Mouse (Mus musculus): ENCODE measurements around the gene Ell. TPM values are rescaled to one million over a fixed set of nuclear protein-coding genes. Genes with fewer than 3 reads are reported as not detected.

Ell gene
- total RNA-seq, 1 experiment from 2014 or later = 9.2 TPM

DNA sequence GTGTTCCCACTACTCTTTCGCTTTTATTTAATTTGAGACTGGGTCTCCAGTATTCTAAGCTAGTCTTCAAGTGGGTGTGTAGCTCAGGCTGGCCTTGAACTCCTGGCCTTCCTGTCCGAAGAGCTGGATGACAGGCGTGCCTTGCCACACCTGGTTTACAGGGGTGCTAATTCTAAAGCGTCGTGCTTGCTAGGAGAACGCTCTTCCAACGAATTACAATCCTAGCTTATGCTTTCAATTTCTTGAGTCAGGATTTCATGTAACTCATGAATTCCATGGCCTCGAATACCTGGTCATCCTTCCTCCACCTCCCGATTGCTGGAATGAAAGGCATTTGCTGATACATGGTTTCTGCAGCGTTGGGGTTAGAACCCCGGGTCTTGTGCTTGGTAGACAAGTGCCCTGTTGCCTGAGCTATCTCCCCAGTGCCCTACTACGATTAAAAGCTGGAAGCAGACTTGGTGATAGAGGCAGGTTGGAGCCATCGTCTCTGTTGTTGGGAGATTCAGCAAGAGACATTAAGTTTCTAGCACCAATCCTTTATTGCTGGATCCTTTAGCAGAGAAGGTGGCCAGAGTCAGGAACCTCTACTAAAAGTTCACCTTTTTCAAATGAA lies 11.0 kb upstream of the Ell start:
- ATAC-seq (replicated peaks in 1 of 2; ENCODE audit: insufficient read depth in 1 of 2, low FRiP score in 2 of 2, low TSS enrichment in 1 of 2, low read depth in 1 of 2, poor library complexity in 2 of 2, severe bottlenecking in 2 of 2) = no peak

DNA sequence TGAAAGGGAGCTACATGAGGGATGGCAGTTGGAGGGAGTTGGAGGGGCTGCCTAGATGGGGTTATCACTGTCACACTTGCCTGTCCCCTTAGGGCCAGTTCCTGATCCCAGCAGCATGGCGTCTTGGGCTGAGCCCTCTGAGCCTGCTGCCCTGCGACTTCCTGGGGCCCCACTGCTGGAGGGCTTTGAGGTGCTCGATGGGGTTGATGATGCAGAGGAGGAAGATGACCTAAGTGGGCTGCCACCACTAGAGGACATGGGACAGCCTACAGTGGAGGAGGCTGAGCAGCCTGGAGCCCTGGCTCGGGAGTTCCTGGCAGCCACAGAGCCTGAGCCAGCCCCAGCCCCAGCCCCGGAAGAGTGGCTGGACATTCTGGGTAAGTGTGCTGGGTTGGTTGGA lies 10.0 kb upstream of the Ell start:
- no peak for ATAC-seq (replicated peaks in 1 of 2; ENCODE audit: insufficient read depth in 1 of 2, low FRiP score in 2 of 2, low TSS enrichment in 1 of 2, low read depth in 1 of 2, poor library complexity in 2 of 2, severe bottlenecking in 2 of 2)

DNA sequence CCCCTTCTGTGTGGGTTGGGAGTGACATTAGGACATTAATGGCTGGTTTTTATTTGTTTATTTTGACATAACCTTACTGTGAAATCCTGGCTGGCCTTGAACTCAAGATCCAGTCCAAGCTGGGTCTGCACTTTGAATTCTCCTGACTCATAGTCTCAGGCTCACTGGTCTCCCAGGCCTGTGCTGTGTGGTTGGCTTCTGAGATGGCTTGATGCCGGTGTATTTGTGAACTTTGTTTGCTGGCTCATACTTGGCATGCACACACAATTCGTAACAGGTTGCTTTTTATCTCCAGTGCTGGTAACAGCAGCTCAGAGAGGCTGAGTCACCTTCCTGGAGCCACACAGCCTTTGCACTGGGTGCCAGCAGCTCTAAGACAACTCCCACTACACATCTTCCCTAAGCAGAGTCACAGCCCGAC lies 9.5 kb upstream of the Ell start:
- ATAC-seq (replicated peaks in 1 of 2; ENCODE audit: insufficient read depth in 1 of 2, low FRiP score in 2 of 2, low TSS enrichment in 1 of 2, low read depth in 1 of 2, poor library complexity in 2 of 2, severe bottlenecking in 2 of 2) = no peak

DNA sequence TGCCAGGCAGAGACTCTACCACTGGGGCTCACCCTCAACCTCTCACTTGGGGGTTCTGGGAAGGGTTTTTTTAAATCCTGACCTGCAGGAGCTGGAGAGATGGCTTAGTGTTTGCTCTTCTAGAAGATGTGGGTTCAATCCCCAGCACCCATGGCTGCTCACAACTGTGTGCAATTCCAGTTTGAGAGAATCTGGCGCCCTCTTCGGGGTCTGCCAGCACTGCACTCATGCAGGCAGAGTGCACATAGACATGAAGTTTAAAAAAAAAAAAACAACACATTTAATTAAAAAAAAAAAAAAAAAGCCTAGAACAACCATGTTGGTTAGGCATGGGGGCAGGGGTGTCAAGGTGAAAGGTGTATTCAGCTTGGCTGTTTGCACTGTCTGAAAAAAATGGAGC lies 8.9 kb upstream of the Ell start:
- ATAC-seq (replicated peaks in 1 of 2; ENCODE audit: insufficient read depth in 1 of 2, low FRiP score in 2 of 2, low TSS enrichment in 1 of 2, low read depth in 1 of 2, poor library complexity in 2 of 2, severe bottlenecking in 2 of 2) = no peak

DNA sequence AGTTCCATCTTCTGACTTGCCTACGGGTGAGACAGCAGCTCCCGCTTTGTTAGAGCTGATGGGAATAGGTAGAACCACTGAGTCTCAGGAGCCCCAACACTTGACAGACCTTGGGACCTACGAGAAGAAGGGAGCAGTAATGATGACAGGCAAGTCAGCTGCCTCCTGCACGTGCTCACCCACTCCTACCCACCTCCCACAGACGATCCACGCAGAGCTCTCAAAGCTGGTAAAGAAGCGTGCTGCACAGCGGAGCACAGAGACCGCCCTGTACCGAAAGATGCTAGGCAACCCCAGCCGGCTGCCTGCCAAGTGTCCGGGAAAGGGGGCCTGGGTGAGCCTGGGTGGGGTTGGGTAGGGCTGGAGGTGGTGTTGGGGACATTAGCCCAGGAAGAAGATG lies 5.0 kb upstream of the Ell start:
- ATAC-seq (replicated peaks in 1 of 2; ENCODE audit: insufficient read depth in 1 of 2, low FRiP score in 2 of 2, low TSS enrichment in 1 of 2, low read depth in 1 of 2, poor library complexity in 2 of 2, severe bottlenecking in 2 of 2) = no peak

DNA sequence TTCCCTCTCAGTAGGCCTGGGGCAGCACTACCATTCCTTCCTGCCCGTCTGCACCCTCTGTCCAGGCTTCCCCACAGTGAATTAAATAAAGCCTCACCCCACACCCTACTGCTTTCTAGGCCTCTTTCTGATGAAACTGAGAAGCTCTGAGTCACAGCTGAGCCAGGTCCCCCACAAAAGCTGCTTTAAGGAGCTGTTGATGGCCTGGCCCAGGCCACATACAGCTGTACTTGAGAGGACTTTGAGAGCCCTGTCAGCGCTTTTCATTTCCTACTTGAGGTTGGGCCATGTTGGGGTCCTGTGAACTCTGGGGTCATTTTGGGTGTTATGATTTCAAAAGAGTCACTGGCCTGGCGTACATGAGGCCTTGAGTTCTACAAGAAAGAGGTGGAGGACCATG lies 4.0 kb upstream of the Ell start:
- no peak for ATAC-seq (replicated peaks in 1 of 2; ENCODE audit: insufficient read depth in 1 of 2, low FRiP score in 2 of 2, low TSS enrichment in 1 of 2, low read depth in 1 of 2, poor library complexity in 2 of 2, severe bottlenecking in 2 of 2)

DNA sequence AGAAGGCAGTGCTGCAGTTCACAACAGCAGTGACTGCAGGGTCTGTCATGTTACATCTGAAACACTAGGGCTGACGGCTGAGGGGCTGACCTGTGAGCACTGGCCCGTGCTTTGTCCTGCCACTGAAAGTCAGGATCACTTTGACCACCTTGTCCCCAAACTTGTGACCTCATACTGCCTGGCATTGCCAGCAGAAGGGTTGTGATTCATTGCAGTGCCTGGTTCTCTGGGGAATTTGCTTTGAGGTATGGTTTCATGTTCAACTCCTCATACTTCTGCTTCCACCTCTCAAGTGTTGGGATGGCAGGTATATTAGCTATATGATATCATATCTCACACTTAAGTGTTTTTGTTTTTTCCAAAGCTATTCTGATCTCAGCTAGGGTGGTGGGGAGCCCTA lies 3.6 kb upstream of the Ell start:
- no peak for ATAC-seq (replicated peaks in 1 of 2; ENCODE audit: insufficient read depth in 1 of 2, low FRiP score in 2 of 2, low TSS enrichment in 1 of 2, low read depth in 1 of 2, poor library complexity in 2 of 2, severe bottlenecking in 2 of 2)

DNA sequence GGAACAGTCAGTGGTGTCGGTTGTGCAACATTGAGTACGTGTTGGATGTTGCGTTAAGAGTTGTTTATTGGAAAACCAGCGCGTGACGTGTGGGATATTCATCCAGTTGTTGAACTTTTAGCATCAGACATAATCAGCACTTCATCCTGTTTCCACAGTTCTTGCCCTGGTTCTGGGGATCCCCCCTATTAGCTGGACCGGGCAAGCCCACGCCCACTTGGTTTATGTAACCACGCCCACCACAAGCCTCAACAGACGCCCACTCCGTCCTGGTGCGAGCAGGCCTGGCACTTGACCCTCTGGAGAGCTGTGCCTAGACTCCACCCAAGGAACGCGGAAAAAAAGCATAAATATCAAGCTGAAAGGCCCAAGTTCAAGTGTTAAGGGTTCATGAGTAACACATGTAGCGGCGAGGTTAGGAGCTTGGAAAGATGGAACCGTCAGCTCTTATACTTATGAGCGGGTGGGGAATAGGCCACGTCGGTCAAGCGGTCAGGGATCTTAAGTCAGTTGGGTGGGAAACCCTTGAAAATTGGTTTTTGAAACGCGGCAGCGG lies 1.2 kb upstream of the Ell start:
- ATAC-seq (replicated peaks in 1 of 2; ENCODE audit: insufficient read depth in 1 of 2, low FRiP score in 2 of 2, low TSS enrichment in 1 of 2, low read depth in 1 of 2, poor library complexity in 2 of 2, severe bottlenecking in 2 of 2) = peak; percentile 6 to 22; a peak in 2 of 4 replicates

DNA sequence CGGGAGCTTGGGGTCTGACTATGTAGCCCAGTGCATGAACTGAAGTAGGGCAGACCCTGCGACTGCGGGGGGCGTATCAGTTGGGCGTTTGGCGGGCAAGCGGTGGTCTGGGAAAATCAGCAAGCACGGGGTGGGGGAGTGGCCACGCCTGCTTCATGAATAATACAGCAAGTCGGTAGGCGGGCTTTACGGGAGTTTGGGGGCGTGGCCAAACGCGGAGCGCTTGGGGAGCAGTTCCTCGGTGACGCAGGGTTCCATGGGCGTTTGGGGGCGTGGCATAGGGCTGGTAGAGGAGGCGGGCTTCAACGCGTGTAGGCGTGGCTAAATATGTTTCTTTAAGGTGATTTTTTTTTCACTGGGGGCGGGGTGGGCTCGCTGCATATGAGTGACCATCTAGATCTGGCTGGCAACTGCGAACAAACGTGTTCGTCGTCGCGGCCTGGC lies 602 bp upstream of the Ell start:
- peak; percentile 75 to 80 for ATAC-seq (replicated peaks in 1 of 2; ENCODE audit: insufficient read depth in 1 of 2, low FRiP score in 2 of 2, low TSS enrichment in 1 of 2, low read depth in 1 of 2, poor library complexity in 2 of 2, severe bottlenecking in 2 of 2)

DNA sequence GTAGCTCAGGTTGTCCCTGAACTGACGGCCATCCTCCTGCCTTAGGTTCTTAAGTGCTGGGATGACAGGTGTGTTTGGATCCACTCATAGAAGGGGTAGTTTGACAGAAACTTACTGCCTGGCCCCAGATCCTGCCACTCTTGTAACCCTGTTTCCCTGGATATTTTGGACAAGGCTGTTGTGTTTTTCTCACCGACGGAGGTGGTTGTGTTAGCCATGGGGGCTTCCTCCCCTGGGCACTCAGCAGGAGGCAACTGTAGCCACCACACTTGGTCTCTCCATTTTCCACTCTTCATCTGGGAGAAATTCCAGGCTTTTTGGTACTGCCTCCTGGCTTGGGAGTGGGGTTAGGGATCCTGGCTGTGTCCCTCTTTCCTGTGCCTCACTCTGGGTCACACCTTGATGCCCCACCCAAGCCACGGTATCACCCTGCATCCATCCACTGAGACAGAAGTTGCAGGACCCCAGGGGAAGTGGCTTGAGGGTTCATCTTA lies 803 bp downstream of the Ell start:
- ATAC-seq (replicated peaks in 1 of 2; ENCODE audit: insufficient read depth in 1 of 2, low FRiP score in 2 of 2, low TSS enrichment in 1 of 2, low read depth in 1 of 2, poor library complexity in 2 of 2, severe bottlenecking in 2 of 2) = no peak

DNA sequence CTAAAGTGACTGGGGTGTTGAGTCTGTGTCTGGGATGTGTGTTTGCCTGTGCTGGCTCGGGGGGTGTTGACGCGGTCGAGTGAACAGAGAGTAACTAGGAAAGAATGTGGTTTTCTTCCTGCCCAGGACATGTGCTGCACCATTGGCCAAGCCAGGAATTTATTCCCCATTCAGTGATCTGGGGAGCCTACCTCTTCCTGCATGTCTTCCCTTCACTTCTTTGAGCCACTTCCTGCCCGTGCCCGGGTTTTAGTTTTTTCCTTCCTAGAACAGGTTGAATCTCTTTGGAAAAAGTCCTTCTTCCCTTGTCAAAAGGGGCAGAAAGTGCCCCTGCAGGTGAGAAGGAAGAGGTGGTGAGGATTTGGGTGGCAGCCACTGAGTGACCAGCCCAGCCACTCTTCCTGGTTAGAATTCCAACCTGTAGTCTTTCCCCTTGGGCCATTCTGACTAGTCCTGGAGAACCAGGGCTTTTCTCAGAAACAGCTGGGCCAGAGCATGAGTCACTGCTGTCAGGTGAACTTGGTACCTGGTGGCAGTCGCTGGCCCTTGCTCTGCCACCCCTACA lies 1.3 kb downstream of the Ell start:
- ATAC-seq (replicated peaks in 1 of 2; ENCODE audit: insufficient read depth in 1 of 2, low FRiP score in 2 of 2, low TSS enrichment in 1 of 2, low read depth in 1 of 2, poor library complexity in 2 of 2, severe bottlenecking in 2 of 2) = no peak

DNA sequence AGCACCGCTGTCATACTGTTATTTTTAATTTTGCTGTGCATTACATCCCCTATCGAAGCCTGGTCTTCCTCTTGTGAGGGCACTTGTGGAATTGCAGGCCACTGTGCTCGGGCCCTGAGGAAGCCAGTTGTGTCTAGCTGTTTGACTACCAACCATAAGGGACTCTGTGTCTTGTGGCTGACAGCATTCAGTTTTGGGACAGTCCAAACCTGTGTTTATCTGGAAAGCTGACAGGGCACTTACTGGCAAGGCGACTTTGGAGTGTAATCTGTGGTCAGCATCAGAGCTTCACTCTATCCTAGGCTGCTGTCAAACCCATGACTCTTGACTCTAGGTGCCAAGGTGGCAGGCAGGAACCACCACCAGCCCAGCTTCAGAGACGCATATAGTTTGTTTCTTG lies 1.8 kb downstream of the Ell start:
- no peak for ATAC-seq (replicated peaks in 1 of 2; ENCODE audit: insufficient read depth in 1 of 2, low FRiP score in 2 of 2, low TSS enrichment in 1 of 2, low read depth in 1 of 2, poor library complexity in 2 of 2, severe bottlenecking in 2 of 2)

DNA sequence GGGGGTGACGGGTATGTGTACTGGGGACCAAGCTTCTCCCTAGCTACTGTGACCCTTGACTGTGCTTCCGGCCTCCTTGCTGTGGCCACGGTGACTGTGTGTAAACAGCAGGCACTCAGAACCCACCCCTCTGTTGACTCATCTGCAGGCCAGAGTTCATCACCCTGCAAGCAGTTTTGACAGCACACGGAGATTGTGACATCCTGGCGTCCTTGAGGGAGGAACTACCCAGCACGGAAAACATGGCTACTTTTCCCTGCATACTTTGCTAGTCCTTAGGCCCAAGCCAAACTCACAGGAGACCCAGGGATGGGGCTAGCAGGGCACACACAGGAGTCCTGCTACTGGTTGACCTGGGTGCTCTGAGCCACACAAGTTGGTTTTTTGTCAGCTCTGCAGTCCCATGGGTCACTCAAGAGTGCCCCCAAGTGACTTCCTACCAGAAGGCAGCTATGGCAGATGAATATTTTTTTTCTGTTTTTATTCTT lies 5.0 kb downstream of the Ell start:
- peak; percentile 12 to 34; a peak in 2 of 4 replicates for ATAC-seq (replicated peaks in 1 of 2; ENCODE audit: insufficient read depth in 1 of 2, low FRiP score in 2 of 2, low TSS enrichment in 1 of 2, low read depth in 1 of 2, poor library complexity in 2 of 2, severe bottlenecking in 2 of 2)

DNA sequence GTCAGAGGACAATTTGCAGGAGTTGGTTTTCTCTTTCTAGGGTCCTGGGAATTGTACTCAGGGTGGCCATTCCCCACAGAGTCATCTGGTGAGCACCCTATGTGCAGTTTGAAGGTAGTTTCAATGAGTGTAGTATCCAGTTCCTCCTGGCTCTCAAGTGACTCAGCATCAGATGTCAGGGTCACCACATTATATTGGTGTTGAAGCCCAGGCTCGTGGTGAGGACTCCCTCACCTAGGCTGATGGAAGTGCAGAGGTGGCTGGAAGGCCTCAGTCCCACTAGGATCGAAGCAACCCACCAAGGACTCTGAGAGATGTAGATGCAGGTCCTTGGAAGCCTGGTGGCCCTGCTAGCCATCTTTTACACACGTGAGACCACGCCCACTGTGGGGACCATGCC lies 7.2 kb downstream of the Ell start:
- no peak for ATAC-seq (replicated peaks in 1 of 2; ENCODE audit: insufficient read depth in 1 of 2, low FRiP score in 2 of 2, low TSS enrichment in 1 of 2, low read depth in 1 of 2, poor library complexity in 2 of 2, severe bottlenecking in 2 of 2)

DNA sequence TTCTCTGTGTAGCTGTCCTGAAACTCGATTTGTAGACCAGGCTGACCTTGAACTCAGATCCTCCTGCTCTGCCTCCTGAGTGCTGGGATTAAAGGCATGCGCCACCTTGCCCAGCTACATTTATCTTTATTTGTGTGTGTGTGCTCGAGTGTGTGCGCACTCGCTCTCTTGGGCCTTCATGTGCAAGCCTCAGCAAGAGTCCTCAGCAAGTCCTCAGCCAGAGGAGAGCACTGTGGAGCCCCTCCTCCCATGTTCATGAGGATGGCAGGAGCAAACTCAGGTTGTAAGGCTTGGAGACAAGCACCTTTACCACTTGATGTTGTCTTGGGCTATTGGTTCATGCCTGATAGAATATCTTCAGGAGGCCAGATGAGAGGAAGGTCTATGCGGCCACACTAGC lies 8.5 kb downstream of the Ell start:
- no peak for ATAC-seq (replicated peaks in 1 of 2; ENCODE audit: insufficient read depth in 1 of 2, low FRiP score in 2 of 2, low TSS enrichment in 1 of 2, low read depth in 1 of 2, poor library complexity in 2 of 2, severe bottlenecking in 2 of 2)

DNA sequence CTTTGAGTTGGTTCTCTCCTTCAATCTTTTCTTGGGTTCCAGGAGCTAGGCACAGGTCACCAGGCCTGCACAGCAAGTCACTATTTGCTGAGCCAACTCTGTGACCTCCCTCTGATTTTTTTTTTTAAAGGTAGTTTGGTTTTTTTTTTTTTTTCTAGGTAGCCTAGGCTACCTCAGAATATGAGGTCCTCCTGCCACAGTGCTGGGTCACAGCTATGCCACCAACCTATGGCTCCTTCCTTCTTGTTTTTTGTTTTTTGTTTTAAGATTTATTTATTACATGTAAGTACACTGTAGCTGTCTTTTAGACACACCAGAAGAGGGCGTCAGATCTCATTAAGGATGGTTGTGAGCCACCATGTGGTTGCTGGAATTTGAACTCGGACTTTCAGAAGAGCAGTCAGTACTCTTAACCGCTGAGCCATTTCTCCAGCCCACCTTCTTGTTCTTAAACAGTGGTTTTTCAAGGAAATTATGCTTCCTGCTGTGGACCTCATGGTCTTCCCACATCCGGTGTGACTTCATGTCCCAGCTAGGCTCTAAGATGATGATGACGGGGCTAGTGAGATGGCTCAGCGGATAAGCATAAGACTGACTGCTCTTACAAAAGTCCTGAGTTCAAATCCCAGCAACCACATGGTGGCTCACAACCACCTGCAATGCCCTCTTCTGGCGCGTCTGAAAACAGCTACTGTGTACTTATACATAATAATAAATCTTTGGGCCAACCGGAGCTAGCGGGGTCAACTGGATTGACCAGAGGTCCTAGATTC lies 10.3 kb downstream of the Ell start:
- peak; percentile 55 to 77 for ATAC-seq (replicated peaks in 1 of 2; ENCODE audit: insufficient read depth in 1 of 2, low FRiP score in 2 of 2, low TSS enrichment in 1 of 2, low read depth in 1 of 2, poor library complexity in 2 of 2, severe bottlenecking in 2 of 2)

DNA sequence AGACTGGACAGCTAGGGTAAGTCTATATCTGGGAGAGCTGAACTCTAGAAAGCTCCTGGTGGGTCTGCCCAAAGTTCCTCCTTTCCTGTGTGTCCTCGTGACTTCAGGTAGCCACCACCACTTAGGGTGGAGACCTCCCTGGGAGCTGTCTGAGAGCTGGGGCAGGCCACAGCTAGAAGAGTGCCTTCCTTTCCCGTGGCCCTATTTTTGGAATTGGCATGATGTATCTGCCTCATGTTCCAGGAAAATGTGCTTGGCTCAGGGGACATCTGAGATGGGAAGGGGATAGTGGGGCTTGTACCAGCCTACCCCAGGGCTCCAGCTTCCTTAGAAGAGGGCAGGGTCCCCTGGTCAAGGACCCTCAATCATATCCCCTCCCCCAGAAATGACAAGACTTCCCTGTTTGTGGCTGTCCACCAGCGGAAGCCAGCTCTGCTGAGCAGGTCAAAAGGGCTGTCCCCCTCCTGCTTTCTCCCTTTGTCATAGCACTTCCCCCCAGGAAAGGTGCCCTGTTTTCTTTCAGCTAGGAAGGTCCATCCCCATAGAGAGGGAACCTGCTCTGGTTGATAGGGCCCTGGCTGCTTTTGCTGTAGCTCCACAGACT lies 12.4 kb downstream of the Ell start:
- no peak for ATAC-seq (replicated peaks in 1 of 2; ENCODE audit: insufficient read depth in 1 of 2, low FRiP score in 2 of 2, low TSS enrichment in 1 of 2, low read depth in 1 of 2, poor library complexity in 2 of 2, severe bottlenecking in 2 of 2)

DNA sequence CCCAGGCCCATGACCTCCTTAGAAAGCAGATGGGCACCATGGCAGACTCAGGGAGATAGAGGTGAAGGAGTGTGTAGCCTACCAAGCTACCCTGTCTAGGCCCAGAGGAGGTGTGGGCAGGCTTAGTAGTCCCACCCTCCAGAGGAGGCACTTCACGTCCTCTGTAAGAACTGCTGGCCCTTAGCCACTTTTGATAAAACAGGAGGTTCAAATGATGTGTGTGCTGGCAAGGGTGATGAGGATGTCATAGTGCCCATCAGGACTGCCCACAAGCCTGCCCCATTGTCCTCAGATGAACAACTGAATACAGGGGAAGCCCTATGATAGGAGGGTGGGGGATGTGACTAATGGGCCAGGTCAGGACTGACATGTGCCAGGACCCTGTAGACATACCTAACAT lies 13.6 kb downstream of the Ell start:
- no peak for ATAC-seq (replicated peaks in 1 of 2; ENCODE audit: insufficient read depth in 1 of 2, low FRiP score in 2 of 2, low TSS enrichment in 1 of 2, low read depth in 1 of 2, poor library complexity in 2 of 2, severe bottlenecking in 2 of 2)

Data from hematopoietic stem cell, adult 5-6 weeks (primary cell).